Mouse (Mus musculus): ENCODE results near the gene Jund. TPM values are rescaled to one million over a fixed set of nuclear protein-coding genes. Genes with fewer than 3 reads are reported as not detected.

The Jund gene
- polyA plus RNA-seq, 1 experiment from 2014 or later = 29.7 TPM

DNA sequence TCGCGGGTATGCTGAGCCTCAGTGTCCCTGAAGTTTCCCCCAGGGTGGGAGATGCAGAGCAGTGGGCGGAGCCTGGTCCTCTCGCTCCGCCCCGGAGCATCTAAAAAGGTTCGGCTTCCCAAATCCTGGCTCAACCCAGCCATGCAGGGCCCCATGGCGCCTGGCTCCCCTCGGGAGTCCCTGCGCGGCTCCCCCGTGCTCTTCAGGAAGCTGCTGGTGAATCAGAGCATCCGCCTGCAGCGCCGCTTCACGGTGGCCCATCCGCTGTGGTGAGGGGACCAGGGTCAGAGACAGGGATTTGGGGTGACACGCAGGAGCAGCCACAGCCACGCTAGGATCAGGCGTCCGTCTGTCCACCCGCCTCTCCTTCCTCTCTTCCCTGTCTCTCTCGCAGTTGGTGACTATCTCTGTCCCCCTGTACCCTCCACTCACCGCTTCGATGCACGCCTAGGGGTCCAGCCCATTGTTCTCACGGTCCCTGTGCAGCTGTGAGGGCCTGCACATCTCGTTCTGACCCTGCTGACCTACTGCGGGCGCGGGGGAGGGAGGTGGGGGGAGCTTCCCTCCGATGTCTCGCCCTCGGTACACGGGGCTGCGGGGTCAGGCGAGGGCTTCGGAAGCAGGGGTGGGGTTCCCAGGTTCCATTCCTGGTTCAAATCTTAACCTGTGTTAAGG, 44.4 kb downstream of the Jund start:
- Histone ChIP-seq H3K4me3 (ENCODE audit: inconsistent target) (no peak overlapping the region), H3K36me3 (ENCODE audit: inconsistent target) (no peaks in the 10 kb centered on the region), H3K27ac (no peak overlapping the region), H3K79me2 (ENCODE audit: inconsistent target) (no peaks in the 10 kb centered on the region)
- WGBS (ENCODE audit: missing documents) = 9% methylated on average over 34 of the region's 38 CpGs

DNA sequence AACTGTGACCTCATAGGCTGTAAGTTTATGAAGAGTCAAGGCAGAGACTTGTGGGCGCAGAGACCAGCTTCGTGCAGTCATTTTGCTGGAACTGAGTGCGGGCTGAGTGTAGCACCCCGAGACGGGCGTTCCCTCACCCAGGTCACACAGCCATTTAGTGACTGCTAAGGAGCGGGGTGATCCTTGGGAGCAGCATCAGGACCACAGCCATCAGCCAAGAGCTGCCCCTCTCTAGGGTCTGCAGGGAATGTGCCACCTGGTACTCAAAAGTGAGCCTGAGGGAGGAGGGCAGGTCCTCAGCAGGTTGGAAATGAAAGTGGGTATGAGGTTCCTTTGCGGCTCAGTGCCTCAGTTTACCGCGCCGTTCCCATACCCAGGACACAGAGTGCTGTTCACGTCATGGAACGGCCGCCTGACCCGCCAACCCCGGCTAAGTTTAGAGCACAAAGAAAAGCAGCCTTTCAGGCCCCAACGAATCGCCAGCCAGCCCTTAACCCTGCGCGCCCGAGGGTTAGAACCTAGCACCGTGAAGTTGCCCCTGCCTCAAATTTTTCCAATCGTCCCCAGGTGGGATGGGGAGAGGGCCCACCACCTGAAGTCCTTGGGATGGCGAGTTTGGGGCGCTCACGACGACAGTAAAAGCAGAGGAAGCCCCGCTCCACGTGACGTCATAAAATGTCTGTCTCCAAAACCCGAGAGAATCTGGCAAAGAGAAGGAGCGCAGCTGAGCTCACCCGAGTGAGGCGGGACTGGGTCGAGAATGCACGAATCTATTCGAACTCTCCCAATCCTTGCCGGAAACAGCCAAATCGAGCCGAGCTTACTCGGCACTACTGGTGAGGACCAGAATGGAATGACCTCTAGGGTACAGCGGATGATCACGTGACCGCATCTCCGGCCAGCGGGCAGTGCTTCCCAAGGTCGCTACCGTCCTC, 45.2 kb downstream of the Jund start:
- H3K4me3 ChIP-seq (ENCODE audit: inconsistent target) = peak overlapping the region; percentile 17; the same call in 1 of the 2 replicates
- no peaks in the 10 kb centered on the region for H3K79me2 ChIP-seq (ENCODE audit: inconsistent target)
- no peak overlapping the region for H3K27ac ChIP-seq
- H3K36me3 ChIP-seq (ENCODE audit: inconsistent target) = no peaks in the 10 kb centered on the region
- WGBS (ENCODE audit: missing documents) = 6% methylated on average over 48 of the region's 48 CpGs

DNA sequence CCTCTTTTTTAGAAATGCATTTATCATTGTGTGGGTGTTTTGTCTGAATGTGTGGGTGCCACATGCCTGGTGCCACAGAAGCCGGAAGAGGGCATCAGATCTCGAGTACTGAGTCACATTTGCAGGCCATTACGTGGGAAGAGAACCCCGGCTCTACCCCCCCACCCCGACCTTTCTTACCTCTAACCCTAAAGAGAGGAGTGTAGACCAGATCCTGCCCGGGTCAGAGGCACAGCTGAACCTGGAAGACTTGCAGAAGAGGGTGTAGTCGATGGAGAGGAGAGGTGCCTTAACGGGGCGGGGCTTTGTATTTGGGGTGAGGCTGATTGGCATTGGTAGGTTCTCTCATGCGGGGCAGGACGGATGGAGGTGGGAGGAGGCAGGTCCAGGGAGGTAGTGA, 46.1 kb downstream of the Jund start:
- no peak overlapping the region for H3K27ac ChIP-seq
- 59% methylated on average over 11 of the region's 11 CpGs for WGBS (ENCODE audit: missing documents)

DNA sequence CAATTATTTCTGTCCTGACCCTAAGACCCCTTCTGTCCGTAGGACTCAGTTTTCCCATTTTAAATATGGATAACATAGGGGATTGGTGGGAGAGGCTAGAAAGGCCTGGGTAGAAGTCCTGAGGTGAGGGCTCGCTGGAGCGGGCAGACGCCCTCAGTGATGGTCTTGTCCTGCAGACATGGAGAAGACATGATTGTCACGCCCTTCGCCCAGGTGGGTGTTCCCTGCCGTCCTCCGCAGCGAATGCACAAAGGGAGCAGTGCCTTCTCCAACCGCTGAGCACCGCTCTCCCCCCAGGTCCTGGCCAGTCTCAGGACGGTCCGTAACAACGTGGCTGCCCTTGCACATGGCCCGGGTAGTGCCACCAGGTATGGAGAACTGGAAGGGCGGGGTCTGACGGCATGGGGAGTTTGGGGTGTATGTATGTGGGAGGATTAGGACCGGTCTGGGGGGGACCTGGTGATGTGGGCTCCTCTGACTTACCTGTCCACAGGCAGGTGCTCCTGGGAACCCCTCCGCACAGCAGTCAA, 47.0 kb downstream of the Jund start:
- Histone ChIP-seq H3K36me3 (ENCODE audit: inconsistent target) (no peaks in the 10 kb centered on the region), H3K4me3 (ENCODE audit: inconsistent target) (no peak overlapping the region), H3K27ac (no peak overlapping the region), H3K79me2 (ENCODE audit: inconsistent target) (no peaks in the 10 kb centered on the region)
- 79% methylated on average over 19 of the region's 19 CpGs for WGBS (ENCODE audit: missing documents)

More for the DNA sequence above, 46.1 kb downstream of the Jund start:
- no peaks in the 10 kb centered on the region for H3K79me2 ChIP-seq (ENCODE audit: inconsistent target)
- no peaks in the 10 kb centered on the region for H3K36me3 ChIP-seq (ENCODE audit: inconsistent target)
- H3K4me3 ChIP-seq (ENCODE audit: inconsistent target) = no peak overlapping the region

DNA sequence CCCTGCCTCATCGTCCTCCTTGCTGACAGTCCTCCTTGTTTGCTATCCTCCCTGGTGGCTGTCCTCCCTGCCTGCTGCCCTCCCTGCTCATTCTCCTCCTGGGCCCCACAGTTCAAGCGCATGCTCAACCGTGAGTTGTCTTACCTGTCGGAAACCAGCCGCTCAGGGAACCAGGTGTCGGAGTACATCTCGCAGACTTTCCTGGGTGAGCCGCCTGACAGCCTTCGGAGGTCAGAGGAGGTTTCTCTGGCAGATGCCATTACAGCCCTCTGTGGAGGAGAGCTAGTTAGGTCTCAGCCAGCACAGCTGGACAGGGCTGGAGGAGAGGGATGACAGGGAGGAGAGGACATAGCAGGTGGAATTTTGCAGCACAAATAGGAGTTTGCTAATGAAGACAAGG, 47.9 kb downstream of the Jund start:
- no peaks in the 10 kb centered on the region for H3K79me2 ChIP-seq (ENCODE audit: inconsistent target)
- H3K36me3 ChIP-seq (ENCODE audit: inconsistent target) = no peaks in the 10 kb centered on the region
- no peak overlapping the region for H3K27ac ChIP-seq
- WGBS (ENCODE audit: missing documents) = 94% methylated on average over 9 of the region's 9 CpGs
- no peak overlapping the region for H3K4me3 ChIP-seq (ENCODE audit: inconsistent target)

DNA sequence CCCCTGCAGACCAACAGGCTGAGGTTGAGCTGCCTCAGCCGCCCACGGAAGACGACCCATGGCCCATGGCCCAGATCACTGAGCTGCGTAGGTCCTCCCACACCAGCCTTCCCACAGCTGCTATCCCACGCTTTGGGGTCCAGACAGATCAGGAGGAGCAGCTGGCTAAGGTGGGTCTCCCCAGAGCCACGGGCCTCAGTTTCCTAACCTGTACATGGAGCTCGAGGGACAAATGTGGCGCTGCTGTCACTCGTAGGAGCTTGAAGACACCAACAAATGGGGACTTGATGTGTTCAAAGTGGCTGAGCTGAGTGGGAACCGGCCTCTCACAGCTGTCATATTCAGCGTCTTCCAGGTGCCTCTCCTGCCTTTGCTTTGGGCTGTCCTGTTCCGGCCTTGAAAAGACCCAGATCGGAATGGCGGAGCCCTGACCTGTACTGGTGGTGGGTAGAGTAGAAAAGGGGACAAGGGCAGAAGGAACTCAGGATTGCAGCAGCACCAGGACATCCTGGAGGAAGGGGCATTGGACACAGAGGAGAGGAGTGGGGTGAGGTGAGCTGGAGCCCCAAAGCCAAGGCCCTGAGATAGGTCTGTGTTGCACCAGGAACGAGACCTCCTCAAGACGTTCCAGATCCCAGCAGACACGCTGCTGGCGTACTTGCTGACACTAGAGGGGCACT, 48.6 kb downstream of the Jund start:
- no peaks in the 10 kb centered on the region for H3K36me3 ChIP-seq (ENCODE audit: inconsistent target)
- WGBS (ENCODE audit: missing documents) = 89% methylated on average over 17 of the region's 18 CpGs
- H3K4me3 ChIP-seq (ENCODE audit: inconsistent target) = no peak overlapping the region

DNA sequence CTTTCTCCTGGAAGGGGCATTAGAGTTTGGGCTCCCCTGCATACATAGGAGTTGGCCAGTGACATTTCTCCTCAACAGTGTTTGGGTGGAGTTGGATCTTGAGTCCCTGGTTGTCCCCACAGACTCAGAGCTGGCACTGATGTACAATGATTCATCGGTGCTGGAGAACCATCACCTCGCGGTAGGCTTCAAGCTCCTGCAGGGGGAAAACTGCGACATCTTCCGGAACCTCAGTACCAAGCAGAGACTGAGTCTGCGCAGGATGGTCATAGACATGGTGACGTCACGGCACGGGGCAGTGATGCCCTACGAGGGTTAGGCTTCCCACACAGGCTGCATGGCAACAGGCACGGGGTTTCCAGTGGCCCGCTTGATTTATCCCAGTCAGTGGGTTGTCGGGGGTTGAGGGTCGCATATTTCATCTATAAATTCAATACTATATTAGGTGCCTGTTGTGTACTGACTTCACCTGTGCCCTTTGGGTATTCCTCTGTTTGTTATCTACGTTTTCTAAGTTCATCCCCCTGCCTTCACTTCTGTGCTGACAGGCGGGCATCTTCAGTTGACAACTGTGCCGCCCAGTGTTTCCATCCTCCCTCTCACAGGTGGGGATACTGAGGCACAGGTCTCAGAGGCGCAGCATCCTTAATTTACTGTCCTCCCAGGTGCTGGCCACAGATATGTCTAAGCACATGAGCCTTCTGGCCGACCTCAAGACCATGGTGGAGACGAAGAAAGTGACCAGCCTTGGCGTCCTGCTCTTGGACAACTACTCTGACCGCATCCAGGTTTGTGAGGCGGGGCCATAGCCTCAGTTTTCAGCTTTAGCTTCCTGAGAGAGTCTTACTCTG, 49.7 kb downstream of the Jund start:
- H3K4me3 ChIP-seq (ENCODE audit: inconsistent target) = no peak overlapping the region
- WGBS (ENCODE audit: missing documents) = 88% methylated on average over 23 of the region's 23 CpGs
- no peak overlapping the region for H3K27ac ChIP-seq
- H3K36me3 ChIP-seq (ENCODE audit: inconsistent target) = no peaks in the 10 kb centered on the region
- no peaks in the 10 kb centered on the region for H3K79me2 ChIP-seq (ENCODE audit: inconsistent target)

More for the DNA sequence above, 48.6 kb downstream of the Jund start:
- Histone ChIP-seq H3K27ac (no peak overlapping the region), H3K79me2 (ENCODE audit: inconsistent target) (no peaks in the 10 kb centered on the region)

DNA sequence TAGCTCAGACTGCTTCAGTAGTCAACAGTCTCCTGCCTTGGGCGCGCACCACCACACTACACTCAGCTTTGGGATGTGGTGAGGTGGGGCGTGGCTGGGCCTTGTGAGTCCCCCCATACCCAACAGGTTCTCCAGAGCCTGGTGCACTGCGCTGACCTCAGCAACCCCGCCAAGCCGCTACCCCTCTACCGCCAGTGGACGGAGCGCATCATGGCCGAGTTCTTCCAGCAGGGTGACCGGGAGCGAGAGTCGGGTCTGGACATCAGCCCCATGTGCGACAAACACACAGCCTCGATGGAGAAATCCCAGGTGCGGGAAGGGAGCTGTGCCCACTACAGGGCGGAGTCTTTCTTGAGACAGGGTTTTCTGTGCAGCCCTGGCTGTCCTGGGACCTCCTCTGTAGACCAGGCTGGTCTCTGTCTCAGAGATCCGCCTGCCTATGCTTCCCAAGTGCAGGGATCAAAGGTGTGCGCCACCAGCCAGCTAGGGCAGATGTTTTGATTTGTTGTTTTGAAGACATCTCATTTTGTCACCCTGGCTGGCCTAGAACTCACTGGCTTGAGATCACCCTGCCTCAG, 50.4 kb downstream of the Jund start:
- WGBS (ENCODE audit: missing documents) = 91% methylated on average over 16 of the region's 19 CpGs
- no peak overlapping the region for H3K27ac ChIP-seq
- H3K36me3 ChIP-seq (ENCODE audit: inconsistent target) = no peaks in the 10 kb centered on the region
- H3K79me2 ChIP-seq (ENCODE audit: inconsistent target) = no peaks in the 10 kb centered on the region
- no peak overlapping the region for H3K4me3 ChIP-seq (ENCODE audit: inconsistent target)

Other genes with a start within 250 kb of the Jund start
- 5.9 to 7.7 TPM (median 7.4 TPM) in 3 replicates for gene Klhl26, start 222.0 kb upstream of the Jund start, polyA plus RNA-seq (2018)
- gene Tmem59l, start 211.6 kb upstream of the Jund start, polyA plus RNA-seq (2018) = not detected in 3 replicates
- not detected in 3 replicates for gene Crlf1, start 205.8 kb upstream of the Jund start, polyA plus RNA-seq (2018)
- 37.3 to 87.0 TPM (median 75.4 TPM) in 3 replicates for gene Rex1bd, start 192.2 kb upstream of the Jund start, polyA plus RNA-seq (2018)
- gene Uba52, start 188.1 kb upstream of the Jund start, polyA plus RNA-seq (2018) = 907 to 1,116 TPM (median 1,045 TPM) in 3 replicates
- gene Fkbp8, start 171.2 kb upstream of the Jund start, polyA plus RNA-seq (2018) = 103 to 188 TPM (median 181 TPM) in 3 replicates
- gene Kxd1, start 171.0 kb upstream of the Jund start, polyA plus RNA-seq (2018) = 50.0 to 80.3 TPM (median 65.4 TPM) in 3 replicates
- 18.8 to 33.9 TPM (median 21.7 TPM) in 3 replicates for gene Ell, start 159.5 kb upstream of the Jund start, polyA plus RNA-seq (2018)
- 26.5 to 53.2 TPM (median 51.1 TPM) in 3 replicates for gene Isyna1, start 104.6 kb upstream of the Jund start, polyA plus RNA-seq (2018)
- 71.4 to 137 TPM (median 122 TPM) in 3 replicates for gene Ssbp4, start 90.1 kb upstream of the Jund start, polyA plus RNA-seq (2018)
- gene Lrrc25, start 82.8 kb upstream of the Jund start, polyA plus RNA-seq (2018) = 104 to 230 TPM (median 156 TPM) in 3 replicates
- gene Gdf15, start 66.5 kb upstream of the Jund start, polyA plus RNA-seq (2018) = 24.3 to 124 TPM (median 74.3 TPM) in 3 replicates
- gene Pgpep1, start 38.6 kb upstream of the Jund start, polyA plus RNA-seq (2018) = 19.1 to 57.8 TPM (median 24.3 TPM) in 3 replicates
- gene Lsm4, start 25.7 kb upstream of the Jund start, polyA plus RNA-seq (2018) = 47.7 to 66.4 TPM (median 48.9 TPM) in 3 replicates
- not detected in 3 replicates for gene Iqcn, start 4.5 kb downstream of the Jund start, polyA plus RNA-seq (2018)
- gene Gm3336, start 19.6 kb downstream of the Jund start, polyA plus RNA-seq (2018) = not detected in 3 replicates
- gene Pde4c, start 24.8 kb downstream of the Jund start, polyA plus RNA-seq (2018) = not detected in 3 replicates
- gene Rab3a, start 55.7 kb downstream of the Jund start, polyA plus RNA-seq (2018) = 3.2 to 5.2 TPM (median 3.7 TPM) in 3 replicates
- 26.0 to 40.2 TPM (median 29.3 TPM) in 3 replicates for gene Mpv17l2, start 62.0 kb downstream of the Jund start, polyA plus RNA-seq (2018)
- 23.2 to 26.1 TPM (median 23.3 TPM) in 3 replicates for gene Pik3r2, start 77.8 kb downstream of the Jund start, polyA plus RNA-seq (2018)
- gene Mast3, start 106.1 kb downstream of the Jund start, polyA plus RNA-seq (2018) = 40.6 to 60.5 TPM (median 46.5 TPM) in 3 replicates
- gene Il12rb1, start 109.5 kb downstream of the Jund start, polyA plus RNA-seq (2018) = 1.4 to 7.6 TPM (median 1.6 TPM) in 3 replicates
- gene Arrdc2, start 140.8 kb downstream of the Jund start, polyA plus RNA-seq (2018) = 8.1 to 21.9 TPM (median 12.1 TPM) in 3 replicates
- gene Kcnn1, start 164.3 kb downstream of the Jund start, polyA plus RNA-seq (2018) = 1.2 to 1.7 TPM (median 1.6 TPM) in 3 replicates
- 47.6 to 62.3 TPM (median 58.2 TPM) in 3 replicates for gene Ccdc124, start 175.0 kb downstream of the Jund start, polyA plus RNA-seq (2018)
- not detected in 3 replicates for gene Slc5a5, start 193.8 kb downstream of the Jund start, polyA plus RNA-seq (2018)
- 1,516 to 2,224 TPM (median 1,908 TPM) in 3 replicates for gene Rpl18a, start 198.5 kb downstream of the Jund start, polyA plus RNA-seq (2018)
- 20.1 to 42.7 TPM (median 38.1 TPM) in 3 replicates for gene Map1s, start 207.0 kb downstream of the Jund start, polyA plus RNA-seq (2018)